Mouse (Mus musculus): ENCODE results near the gene Olfr655.

- TF ChIP-seq CTCF (IDR thresholded peaks at IDR 0.05; ENCODE audit: borderline replicate concordance, insufficient read depth, low read depth, low read length) (no peak), POLR2A (IDR thresholded peaks at IDR 0.05; ENCODE audit: borderline replicate concordance, insufficient read depth, low read length) (no peak)
Measured at GRCm38 (mm10) chr7:104552700-104553099, 48.9 kb downstream of the Olfr655 start.
